Mouse (Mus musculus): ENCODE results near the gene Kif21b. TPM values are rescaled to one million over a fixed set of nuclear protein-coding genes. Genes with fewer than 3 reads are reported as not detected.

Kif21b gene
- polyA plus RNA-seq, 1 experiment from 2014 or later: 7.3 TPM

GRCm38 (mm10) chr1:136223758-136224342 lies 92.7 kb downstream of the Kif21b start:
- Histone ChIP-seq H3K27me3 (replicated peaks; ENCODE audit: low read depth, poor library complexity, severe bottlenecking) (no peaks in the 10 kb centered on the region), H3K27ac (replicated peaks) (no peak overlapping the region), H3K36me3 (replicated peaks) (peaks cover 86% of the 10 kb centered on the region), H3K4me1 (peaks cover 23% of the 10 kb centered on the region), H3K4me3 (no peak overlapping the region), H3K9me3 (no peaks in the 10 kb centered on the region)
- DNase-seq (ENCODE audit: low spot score): no peak
- 90% methylated on average over 10 of the region's 10 CpGs for WGBS

DNA sequence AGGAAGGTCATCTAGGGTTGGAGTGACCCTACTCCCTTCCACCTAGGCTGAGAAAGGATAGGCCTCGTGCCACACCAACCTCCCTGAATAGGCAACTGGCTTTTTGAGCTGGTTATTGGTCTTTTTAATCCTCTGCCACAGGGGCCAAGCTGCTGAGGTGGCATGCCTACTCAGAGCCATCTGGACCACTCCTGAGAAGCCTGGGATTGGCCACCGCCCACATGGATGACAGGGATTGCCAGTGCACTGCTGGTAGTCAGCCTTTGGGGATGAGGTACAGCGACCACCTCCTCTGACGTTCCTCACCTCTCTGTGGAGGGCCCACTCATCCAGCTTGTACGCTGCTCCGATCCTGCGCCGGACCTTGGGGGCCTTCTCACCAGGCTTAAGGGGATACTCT lies 94.7 kb downstream of the Kif21b start:
- Histone ChIP-seq H3K4me1 (peaks cover 36% of the 10 kb centered on the region), H3K27ac (replicated peaks) (no peak overlapping the region), H3K36me3 (replicated peaks) (peaks cover 66% of the 10 kb centered on the region), H3K4me3 (no peak overlapping the region), H3K27me3 (replicated peaks; ENCODE audit: low read depth, poor library complexity, severe bottlenecking) (0 out of 2 replicates have a peak, but pooled peaks cover 8% of the 10 kb centered on the region), H3K9me3 (no peaks in the 10 kb centered on the region)
- WGBS: 93% methylated on average over 8 of the region's 8 CpGs
- no peak for DNase-seq (ENCODE audit: low spot score)

DNA sequence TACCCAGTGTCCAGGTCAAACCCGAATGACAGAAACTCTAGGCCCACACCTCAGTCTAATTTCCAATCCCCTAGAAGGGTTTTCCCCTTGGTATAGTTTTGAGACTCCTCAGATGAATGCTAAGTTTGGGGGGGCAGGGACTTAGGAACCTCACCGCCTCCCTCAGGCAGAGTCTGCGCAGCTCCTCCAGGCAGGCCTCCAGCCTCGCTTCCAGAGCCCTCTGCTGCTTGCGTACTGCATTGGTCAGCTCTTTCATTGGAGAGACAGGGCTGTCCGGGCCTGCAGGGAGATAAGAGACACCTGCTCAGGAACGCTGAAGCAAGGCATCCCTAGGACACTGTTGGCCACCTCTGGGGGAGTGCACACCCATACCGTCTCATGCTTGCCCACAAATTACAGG lies 95.4 kb downstream of the Kif21b start:
- 92% methylated on average over 8 of the region's 8 CpGs for WGBS

More for the DNA sequence above, 95.4 kb downstream of the Kif21b start:
- H3K9me3 ChIP-seq: no peaks in the 10 kb centered on the region
- H3K4me1 ChIP-seq: peaks cover 44% of the 10 kb centered on the region
- H3K36me3 ChIP-seq (replicated peaks): peaks cover 58% of the 10 kb centered on the region
- DNase-seq (ENCODE audit: low spot score): no peak
- H3K4me3 ChIP-seq: no peak overlapping the region
- H3K27me3 ChIP-seq (replicated peaks; ENCODE audit: low read depth, poor library complexity, severe bottlenecking): 0 out of 2 replicates have a peak, but pooled peaks cover 8% of the 10 kb centered on the region
- H3K27ac ChIP-seq (replicated peaks): no peak overlapping the region

Other genes starting within 250 kb of the Kif21b start
- 0.25 TPM in 1 of 2 replicates, not detected in the other for gene Pkp1, start 212.2 kb upstream of the Kif21b start, polyA plus RNA-seq (2016; fragmentation: Nextera tagmentation; extraction: Ambion mirVana)
- 0.04 TPM in 1 of 2 replicates, not detected in the other for gene Igfn1, start 125.0 kb upstream of the Kif21b start, polyA plus RNA-seq (2016; fragmentation: Nextera tagmentation; extraction: Ambion mirVana)
- 139 and 142 TPM in 2 replicates for gene Tmem9, start 123.2 kb upstream of the Kif21b start, polyA plus RNA-seq (2016; fragmentation: Nextera tagmentation; extraction: Ambion mirVana)
- 0.47 TPM in 1 of 2 replicates, not detected in the other for gene Ascl5, start 80.6 kb upstream of the Kif21b start, polyA plus RNA-seq (2016; fragmentation: Nextera tagmentation; extraction: Ambion mirVana)
- 0.06 and 0.16 TPM in 2 replicates for gene Cacna1s, start 78.6 kb upstream of the Kif21b start, polyA plus RNA-seq (2016; fragmentation: Nextera tagmentation; extraction: Ambion mirVana)
- 0.42 and 0.58 TPM in 2 replicates for gene Mroh3, start 81.4 kb downstream of the Kif21b start, polyA plus RNA-seq (2016; fragmentation: Nextera tagmentation; extraction: Ambion mirVana)
- gene Inava, start 102.9 kb downstream of the Kif21b start, polyA plus RNA-seq (2016; fragmentation: Nextera tagmentation; extraction: Ambion mirVana): 24.1 and 26.4 TPM in 2 replicates
- not detected in 2 replicates for gene Gpr25, start 129.5 kb downstream of the Kif21b start, polyA plus RNA-seq (2016; fragmentation: Nextera tagmentation; extraction: Ambion mirVana)
- 11.4 and 12.4 TPM in 2 replicates for gene Camsap2, start 214.7 kb downstream of the Kif21b start, polyA plus RNA-seq (2016; fragmentation: Nextera tagmentation; extraction: Ambion mirVana)